Mouse (Mus musculus) liver, postnatal 0 days (tissue): ENCODE measurements around the gene Rasal2.

ENCODE experiments used
- CTCF ChIP-seq: sonication (generic); IDR thresholded peaks from 2 replicates; pipeline ENCODE4 v1.5.1; 2016; ENCODE audit warnings: antibody characterized with exemption, low read depth
- EP300 ChIP-seq: IDR thresholded peaks from 2 replicates; pipeline ENCODE4 v1.6.1; 2016; ENCODE audit warnings: antibody characterized with exemption, low read depth, mild to moderate bottlenecking

GRCm38 (mm10) chr1:157435926-157436325, 23.5 kb upstream of the Rasal2 start:
- TF ChIP-seq CTCF (no peak), EP300 (no peak)
